Mouse (Mus musculus) A20 (cell line): ENCODE data around the gene Gcdh.
"Not testable (repeated sequence)": the region's sequence is repeated elsewhere in the genome, so short reads cannot be mapped to it uniquely, and the experiment has no call there.

Source experiments
- DNase-seq: peaks from one replicate; pipeline ENCODE4 v3.0.0-alpha.2; 2011; ENCODE audit warnings: low read depth, low spot score

Gcdh gene

DNA sequence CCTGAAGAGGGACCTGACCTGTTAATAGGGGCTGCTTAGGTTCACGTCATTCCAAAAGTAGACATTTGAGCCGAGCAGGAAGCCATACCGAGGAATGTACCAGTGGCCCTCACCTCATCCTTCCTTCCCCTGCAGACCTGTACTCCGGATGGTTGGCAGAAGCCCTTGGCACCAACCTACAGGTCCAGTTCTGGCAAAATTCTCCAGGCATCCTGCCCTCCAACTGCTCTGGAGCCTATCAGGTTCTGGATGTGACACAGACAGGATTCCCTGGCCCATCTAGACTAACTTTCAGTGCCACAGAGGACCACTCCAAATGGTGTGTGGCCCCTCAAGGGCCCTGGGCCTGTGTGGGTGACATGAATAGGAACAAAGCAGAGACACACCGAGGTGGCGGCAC is 16.8 kb upstream of the Gcdh start:
- no peak for DNase-seq

DNA sequence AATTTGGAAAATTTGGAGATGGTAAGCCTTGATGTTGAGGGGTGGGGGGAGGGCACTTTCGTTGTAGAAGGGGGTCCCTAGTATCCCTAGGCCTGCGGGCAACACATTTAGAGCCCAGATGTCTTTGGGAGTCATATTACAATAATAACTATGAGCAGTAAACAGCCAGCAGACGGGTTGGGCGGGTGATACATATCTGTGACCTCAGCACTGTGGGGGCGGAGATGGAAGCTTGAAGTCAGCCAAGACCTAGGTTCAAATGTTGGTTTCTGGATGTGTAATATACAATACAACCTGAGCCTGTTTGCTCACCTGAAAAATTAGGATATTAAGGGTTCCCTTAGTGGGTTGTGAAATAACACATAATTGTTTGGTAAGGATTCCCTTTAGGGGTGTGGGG is 16.2 kb upstream of the Gcdh start:
- peak; percentile 23 for DNase-seq

DNA sequence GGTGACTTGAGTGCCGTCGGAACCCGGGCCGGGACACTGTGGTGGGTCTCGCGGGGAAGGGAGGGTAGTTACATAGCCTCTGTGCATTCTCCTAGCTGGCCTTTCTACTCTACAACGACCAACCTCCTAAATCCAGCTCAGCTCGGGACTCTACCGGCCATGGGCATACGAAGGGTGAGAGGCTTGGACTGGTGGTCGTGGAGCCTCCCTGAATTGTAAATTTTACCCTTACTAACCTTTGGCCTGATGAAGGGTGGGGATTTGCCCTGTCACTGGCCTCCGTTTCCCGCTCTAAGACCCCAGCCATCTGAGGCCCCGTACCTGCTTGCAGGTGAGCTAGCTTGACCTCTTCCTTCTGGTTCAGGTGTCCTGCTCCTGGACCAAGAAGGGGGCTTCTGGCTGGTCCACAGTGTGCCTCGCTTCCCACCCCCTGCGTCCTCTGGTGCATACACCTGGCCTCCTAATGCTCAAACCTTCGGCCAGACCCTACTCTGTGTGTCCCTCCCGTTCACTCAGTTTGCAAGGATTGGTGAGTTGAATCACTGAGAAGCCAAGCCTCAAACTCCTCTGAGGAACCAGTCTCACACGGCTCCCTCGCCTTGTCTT is 15.5 kb upstream of the Gcdh start:
- DNase-seq, result peak; percentile 34

DNA sequence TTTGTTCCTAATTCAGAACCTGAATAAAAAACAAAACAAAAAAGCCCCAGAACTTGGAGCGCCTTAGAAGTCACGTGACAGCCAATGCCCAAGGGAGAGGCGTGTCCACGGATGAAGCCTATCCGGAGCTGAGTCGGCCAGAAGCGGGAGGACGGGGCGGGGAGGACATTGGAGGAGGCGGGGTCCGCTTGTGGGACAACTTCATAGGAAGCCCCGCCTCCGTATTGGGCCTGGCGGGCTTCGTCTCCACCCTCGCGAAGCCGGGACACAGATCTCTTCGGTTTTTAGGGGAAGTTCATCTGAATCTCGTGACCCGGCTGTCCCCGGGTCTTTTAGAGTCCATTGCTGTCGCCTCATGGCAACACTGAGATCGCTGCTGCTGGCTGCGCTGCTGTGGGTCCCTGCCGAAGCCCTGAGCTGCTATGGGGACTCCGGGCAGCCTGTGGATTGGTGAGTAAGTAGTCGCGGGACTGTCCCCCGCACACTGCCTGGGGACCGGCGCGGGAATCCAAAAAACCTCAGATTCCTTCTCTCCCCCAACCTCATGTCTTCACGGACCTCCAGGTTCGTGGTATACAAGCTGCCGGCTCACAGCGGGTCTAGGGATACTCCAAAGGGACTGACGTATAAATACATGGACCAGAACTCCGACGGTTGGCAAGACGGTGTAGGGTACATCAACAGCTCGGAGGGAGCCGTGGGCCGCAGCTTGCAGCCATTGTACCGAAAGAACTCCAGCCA is 14.9 kb upstream of the Gcdh start, which contains the start of gene Dnase2a:
Dnase2a (plus strand) TSS at position 140 of the 741 bp plus-strand sequence.
- peak; percentile 100 for DNase-seq

DNA sequence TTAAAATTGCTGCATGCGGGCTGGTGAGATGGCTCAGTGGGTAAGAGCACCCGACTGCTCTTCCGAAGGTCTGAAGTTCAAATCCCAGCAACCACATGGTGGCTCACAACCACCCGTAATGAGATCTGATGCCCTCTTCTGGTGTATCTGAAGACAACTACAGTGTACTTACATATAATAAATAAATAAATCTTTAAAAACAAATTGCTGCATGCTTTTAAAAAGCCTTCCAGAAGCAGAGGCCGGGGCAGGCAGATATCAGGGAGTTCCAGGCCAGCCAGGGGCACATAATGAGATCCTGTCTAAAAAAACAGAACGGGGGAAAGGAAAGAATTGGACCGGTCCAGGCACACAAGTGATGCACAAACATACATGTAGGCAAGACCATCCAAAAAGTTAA is 14.3 kb upstream of the Gcdh start:
- not testable (repeated sequence) for DNase-seq

DNA sequence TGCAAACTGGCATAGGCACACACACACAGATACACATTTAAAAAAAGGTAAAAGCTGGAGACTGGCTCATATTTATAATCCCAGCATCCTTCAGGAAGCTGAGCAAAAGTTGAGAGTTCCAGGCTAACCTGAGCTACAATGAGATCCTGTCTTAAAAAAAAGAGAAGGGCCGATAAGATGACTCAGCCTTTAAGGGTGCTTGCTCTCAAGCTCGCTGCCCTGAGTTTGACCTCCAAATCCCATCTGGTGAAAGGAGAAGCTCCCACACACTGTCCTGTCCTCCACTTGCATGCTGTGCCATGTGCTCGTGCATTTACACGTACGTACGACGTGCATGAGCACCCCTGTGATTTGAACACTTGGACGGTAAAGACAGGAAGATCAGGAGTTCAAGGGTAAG is 13.8 kb upstream of the Gcdh start:
- peak; percentile 26 for DNase-seq

DNA sequence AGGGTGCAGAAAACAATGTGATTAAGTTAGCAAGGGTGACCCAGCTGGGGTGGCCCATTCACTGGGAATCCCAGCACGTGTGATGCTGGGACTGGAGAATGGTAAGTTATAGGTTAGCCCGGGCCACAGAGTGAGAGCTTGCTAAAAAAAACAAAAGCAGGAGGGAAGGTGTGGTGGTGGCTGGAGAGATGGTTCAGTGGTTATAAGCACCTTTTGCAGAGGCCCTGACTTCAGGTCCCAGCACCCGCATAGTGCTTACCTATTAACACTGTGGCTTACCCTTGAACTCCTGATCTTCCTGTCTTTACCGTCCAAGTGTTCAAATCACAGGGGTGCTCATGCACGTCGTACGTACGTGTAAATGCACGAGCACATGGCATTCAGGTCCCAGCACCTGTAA is 13.3 kb upstream of the Gcdh start:
- DNase-seq, result no peak

DNA sequence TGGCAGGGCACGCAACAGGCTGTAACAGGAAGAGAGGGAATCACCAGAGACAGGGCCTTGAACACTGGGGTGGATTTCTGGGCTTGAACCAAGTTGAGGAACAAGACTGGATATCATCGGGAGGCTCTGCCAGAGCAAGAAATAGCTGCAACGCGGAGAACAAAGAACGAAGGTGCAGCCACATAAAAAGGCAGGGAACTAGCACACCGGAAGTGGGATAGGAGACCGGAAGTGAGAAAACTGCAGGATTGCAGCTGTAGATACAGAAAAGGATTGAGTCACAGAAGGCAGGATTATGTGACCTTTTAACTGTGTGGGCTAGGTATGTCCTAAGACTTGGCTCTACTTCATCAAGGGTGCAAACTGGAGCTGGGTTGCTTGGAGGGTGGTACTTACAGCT is 10.6 kb upstream of the Gcdh start:
- DNase-seq, result no peak

DNA sequence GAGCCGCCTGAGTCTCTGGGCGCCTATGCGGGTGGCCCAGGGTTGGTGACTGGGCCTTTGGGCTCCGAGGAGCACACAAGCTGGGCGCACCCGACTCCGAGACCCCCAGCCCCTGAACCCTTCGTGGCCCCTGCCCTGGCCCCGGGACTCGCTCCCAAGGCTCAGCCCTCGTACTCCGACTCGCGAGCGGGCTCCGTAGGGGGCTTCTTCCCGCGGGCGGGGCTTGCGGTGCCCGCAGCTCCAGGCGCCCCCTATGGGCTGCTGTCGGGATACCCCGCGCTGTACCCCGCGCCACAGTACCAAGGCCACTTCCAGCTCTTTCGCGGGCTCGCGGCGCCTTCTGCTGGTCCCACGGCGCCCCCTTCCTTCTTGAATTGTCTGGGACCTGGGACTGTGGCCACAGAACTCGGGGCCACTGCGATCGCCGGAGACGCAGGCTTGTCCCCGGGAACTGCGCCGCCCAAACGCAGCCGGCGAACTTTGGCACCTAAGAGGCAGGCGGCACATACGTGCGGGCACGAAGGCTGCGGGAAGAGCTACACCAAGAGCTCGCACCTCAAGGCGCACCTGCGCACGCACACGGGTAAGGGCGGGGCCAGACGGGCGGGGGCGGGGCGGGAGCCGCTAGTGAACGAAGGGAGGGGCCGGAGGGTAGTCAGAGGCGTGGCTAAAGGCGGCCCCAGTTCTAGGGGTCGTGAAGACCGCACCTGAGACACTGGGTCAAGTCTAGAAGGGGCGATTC is 9.4 kb upstream of the Gcdh start:
- peak; percentile 97 for DNase-seq

DNA sequence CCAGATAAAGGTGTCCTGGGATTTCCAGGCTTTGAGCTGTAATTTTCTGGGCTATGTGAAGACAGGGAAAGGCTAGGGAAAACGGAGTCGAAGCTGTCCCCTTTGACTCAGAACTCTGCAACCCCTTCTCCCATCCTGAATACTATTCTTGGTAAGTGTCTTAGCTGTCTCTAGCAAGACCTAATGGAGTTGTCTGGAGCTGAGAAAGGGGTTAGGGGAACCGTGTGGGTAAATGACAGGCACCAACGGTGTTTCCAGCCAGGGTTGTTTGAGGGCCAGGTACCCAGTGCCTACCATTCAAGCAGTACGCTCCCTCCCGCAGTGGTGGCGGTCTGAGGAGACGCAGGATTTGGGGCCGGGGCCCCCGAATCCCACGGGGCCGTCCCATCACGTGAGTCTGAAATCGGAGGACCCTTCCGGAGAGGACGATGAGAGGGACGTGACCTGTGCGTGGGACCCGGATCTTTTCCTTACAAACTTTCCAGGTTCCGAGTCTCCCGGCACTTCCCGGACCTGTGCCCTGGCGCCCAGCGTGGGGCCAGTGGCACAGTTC is 8.7 kb upstream of the Gcdh start:
- no peak for DNase-seq

DNA sequence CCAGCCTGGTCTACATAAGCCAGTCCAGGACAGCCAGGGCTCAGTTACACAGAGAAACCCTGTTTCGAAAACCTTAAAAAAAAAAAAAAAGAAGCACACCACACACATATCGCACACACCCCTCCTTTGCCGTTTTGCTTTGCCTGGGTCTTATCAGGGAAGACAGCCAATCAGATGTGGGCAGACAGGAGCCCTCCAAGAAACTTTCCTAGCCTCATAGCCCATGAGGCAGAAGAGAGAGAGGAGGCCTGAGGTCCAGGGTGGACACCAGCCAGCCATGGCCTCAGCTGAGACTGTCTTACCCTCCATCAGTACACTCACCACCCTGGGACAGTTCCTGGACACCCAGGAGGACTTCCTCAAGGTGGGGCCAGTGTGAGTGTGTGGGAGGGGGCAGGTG is 8.0 kb upstream of the Gcdh start, which contains the start of gene Klf1:
Klf1 (plus strand) TSS at position 177 of the 400 bp plus-strand sequence.
- no peak for DNase-seq

DNA sequence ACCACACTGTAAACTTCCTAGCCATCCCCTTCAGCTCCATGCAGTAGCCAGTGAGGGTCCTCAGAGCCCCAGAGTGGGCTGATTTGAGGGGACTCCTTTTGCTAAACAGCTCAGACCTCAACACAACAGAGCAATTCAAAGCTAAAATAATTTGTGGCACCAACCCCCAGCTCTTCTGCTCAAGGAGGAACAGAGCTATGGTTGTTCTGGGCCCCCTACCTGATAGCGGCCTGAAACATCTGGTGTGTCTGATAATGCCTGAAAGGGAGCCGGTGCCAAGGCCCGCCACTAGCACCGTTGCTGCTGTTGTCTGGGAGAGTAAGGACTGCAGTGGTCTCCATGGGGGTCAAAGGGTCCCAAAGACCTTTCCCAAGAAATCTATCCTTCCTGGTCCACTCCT is 7.3 kb upstream of the Gcdh start:
- no peak for DNase-seq

DNA sequence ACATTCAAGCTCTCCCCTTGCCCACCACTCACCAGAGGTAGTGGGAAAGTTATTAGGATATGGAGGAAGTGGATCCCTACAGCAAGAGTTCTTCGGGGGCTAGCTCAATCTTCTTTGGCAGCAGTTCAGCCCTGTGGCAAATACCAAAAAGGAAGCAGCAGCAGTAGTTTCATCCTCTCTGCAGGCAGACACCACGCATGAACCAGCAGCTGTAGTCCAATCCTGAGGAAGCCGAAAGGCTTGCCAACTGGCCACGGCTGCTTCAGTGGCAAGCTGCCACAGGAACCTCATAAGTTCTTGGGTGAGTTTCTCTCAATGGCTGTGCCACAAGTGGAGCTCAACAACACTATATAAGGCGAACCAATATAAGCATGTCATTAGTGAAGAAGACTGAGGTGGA is 2.2 kb upstream of the Gcdh start:
- DNase-seq, result no peak

DNA sequence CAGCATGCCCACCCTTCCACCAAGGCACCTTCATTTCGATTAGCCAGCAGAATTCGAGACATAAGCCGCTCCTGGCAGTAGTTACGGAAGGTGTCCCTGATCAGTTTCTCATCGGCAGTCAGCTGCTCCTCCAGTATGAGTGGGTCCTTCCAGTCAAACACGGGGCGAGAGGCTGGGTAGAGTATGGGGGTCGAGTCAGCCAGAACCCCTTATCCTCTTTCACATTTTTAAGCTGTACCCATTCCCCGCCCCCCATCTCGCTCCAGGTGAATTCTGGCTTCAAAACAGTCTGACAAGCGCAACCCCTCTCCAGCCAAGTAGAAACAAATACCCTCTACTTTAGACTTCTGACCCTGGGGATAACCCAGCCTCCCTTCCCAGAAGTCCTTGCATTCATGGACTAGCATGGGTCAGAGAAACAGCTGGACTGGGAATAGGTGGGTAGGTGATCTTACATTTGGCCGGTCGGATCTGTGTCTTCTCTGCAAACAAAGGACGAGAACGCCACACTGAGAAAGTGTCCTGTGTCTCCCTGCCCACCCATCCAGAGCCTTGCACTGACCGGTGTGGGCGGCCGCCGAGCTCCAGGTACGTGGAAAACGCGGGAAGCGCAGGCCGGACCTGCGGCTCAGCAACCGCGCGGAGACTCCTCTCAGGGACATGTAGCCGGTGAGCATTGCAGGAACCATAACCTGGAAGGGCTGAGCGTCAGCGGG is 570 bp downstream of the Gcdh start:
- no peak for DNase-seq

DNA sequence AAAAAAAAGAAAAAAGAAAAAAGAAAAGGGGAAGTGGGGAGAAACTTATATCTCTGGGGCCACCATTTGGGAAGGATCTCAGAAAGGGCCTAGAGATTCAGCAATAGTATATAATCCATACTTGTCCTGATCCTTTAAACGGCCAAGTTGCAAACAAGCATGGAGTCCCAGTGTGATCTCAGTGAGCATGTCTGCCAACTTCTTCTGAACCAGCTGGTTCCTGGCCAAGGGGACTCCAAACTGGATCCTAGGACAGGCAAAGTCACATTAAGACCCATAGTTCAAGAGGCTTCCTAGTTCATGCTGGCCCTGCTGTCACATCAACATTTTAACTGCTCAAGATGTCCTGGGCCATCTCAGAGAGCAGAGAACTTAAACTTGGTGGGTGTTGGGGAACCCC is 4.6 kb downstream of the Gcdh start:
- DNase-seq, result no peak

DNA sequence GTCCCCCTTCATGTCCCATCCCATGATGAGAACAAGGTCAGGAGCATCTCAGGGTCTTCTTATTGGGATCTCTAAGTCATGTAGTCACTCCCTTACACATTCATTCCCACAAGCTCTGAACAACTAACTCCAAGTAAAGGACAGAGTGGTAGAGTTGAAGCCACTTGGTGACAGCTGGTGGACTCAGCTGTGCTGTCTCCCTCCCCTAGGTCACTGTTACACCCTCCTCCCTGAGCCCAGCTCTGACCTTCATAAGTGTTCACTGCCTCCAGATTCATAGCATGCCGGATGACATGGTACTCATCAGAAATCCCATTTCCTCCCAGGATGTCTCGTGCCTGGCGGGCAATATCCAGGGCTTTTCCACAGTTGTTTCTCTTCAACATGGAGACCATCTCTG is 5.4 kb downstream of the Gcdh start:
- DNase-seq, result no peak

DNA sequence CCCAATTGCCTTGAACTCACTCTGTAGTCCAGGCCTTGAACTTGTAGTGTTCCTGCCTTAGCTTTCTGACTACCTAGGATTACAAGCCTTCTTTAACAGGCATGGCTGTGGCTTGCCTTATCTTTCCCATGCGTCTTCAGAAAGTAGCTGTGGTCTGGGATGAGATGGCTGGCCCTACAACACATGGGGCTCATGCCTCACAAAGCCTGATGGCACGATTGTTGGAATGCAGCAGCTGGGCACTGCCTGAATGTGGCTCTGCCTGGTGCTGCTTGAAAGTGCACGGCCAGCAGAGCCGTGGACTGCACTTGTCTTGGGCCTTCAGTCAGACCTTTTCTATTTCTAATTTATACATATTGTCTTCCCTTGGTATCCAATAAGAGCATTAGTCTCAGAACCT is 9.0 kb downstream of the Gcdh start:
- no peak for DNase-seq

DNA sequence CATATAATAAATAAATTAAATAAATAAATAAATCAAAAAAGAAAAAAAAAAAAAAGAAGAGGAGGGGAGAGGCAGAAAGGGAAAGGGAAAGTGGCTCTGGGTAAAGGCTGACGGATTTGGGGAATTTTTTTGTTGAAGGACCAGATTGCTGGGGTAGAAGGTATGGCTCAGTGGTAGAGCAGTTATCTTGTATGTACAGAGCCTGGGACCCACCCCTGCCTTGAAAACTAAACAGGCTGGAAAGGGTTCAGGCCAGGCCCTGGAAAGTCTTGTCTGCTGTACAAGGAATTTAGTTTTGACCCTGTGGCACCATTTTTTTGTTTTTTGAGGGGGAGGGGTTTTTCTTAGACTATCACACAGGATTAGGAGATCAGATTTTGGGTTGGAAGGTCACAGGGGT is 14.8 kb downstream of the Gcdh start:
- no peak for DNase-seq

DNA sequence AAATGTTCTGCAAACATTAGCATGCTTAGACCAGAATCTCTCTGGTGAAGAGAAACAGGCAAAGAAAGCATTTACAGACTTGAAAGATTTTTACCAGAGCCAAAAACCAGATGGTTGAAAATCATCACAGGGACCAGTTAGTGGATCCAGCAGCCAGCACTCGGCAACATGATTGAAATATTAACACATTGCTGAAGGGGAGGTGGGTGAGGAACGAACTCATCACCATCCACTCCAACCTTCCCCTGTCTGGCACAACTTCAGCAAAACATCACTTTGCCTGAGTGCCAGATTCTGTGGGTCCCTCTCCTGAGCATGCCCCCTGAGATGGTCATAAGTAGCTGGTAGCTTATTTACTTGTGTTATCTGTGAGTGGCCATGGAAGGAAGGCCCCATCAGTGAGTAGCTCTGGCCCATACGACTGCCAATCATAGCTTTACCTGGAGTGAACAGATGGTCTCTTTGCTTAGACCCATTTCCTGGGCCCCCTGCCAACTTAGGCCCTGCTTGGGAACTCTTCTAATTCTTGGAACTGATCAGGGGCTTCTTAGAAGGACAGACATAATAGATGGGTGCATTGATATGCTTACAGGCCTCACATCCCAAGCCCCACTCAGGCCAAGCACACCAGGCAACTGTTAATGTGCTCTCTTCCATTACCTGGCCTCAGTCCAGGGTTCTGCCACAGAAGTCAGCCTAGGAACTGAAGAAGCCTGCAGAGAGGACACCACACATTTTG is 16.3 kb downstream of the Gcdh start:
- DNase-seq, result no peak

DNA sequence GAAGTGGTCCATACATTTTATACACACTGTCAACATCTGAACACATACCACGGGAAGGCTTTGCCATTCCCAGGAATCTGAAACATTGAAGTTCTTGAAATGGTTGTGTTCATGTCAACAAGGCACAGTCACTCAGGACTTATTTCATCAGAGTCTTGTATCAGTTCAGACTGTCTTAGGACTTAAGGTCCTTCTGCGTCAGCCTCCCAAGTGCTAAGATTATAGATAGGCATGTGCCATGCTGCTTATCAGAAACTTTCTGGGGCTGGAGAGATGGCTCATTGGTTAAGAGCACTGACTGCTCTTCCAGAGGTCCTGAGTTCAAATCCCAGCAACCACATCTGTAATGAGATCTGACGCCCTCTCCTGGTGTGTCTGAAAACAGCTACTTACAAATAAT is 19.4 kb downstream of the Gcdh start:
- no peak for DNase-seq

DNA sequence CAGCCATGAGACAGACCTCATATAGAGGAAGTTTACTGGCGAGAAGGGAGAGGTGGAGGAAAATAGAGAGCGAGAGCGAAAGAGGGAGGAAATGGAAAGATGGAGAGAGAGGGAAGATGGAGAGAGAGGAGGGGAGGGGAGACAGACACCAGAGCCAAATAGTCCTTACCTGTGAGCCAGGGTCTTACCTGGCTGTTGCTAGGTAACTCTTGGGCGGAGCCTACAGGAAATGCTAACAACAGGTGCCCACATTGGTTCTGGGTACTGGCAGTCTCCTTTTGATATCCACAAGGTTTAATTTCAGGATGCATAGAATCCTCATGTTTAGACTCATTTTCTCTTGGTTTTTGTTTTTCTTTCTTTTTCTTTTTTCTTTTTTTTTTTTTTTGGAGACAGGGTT is 20.7 kb downstream of the Gcdh start:
- peak; percentile 14 for DNase-seq
